Mouse (Mus musculus): ENCODE data around the gene Chd3.

The Chd3 gene

DNA sequence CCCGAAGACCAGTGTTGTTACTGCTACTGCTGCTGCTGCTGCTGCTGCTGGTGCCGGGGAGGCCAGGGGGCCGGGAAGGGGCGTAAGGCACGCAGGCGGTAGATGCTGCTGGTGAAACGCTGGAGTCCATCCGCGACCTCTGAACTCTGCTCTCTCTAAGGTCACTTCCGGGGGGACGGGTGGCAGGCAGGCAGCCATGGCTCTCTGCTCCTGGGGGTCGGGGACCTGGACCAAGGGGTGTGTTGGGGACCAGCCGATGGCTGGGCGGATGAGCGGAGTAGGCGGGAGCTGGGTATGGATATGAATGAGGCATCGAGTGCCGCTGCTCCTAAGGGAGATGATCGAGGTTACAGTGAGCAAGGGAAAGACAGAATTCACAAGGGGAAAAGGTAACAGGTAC lies 37.1 kb upstream of the Chd3 start:
- no peak for DNase-seq

DNA sequence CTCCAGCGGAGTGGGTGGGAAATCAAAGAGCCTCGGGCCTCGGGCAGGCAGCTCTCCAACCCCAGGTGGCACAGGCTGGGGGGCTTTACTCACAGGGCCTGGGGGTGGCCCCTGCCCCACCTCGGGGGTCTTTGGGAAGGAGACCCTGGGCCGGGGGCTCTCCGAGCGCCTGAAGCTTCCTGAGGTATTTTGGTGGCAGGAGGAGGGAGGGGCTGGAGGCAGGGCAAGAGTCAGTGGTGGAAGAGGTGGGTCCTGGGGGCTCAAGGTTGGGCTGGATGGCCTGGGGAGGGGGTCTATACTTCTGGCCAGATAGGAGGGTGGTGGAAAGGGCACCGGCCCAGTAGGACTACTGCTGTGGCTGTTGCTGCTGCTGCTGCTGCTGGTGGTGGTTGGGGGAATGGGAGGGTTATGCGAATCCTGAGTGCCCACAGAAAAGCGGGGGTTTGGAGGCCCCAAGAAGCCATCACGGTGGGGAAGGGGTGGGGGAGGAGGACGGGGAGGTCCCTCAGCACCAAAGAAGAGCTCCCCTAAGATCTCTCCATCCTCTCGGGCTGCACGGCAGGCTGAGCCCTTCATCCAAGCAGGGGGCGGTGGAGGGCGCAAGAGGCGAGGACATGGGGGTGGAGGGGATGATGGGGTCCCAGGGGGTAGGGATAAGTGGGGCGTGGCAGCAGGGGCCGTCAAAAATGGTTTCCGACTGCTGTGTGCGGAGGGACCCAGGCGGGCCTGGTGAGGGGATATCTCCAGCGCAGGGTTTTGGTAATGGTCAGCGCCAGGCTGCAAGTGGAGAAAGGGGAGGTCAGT lies 36.4 kb upstream of the Chd3 start:
- DNase-seq = no peak

GRCm38 (mm10) chr11:69404595-69405396 lies 35.6 kb upstream of the Chd3 start:
- DNase-seq = no peak

DNA sequence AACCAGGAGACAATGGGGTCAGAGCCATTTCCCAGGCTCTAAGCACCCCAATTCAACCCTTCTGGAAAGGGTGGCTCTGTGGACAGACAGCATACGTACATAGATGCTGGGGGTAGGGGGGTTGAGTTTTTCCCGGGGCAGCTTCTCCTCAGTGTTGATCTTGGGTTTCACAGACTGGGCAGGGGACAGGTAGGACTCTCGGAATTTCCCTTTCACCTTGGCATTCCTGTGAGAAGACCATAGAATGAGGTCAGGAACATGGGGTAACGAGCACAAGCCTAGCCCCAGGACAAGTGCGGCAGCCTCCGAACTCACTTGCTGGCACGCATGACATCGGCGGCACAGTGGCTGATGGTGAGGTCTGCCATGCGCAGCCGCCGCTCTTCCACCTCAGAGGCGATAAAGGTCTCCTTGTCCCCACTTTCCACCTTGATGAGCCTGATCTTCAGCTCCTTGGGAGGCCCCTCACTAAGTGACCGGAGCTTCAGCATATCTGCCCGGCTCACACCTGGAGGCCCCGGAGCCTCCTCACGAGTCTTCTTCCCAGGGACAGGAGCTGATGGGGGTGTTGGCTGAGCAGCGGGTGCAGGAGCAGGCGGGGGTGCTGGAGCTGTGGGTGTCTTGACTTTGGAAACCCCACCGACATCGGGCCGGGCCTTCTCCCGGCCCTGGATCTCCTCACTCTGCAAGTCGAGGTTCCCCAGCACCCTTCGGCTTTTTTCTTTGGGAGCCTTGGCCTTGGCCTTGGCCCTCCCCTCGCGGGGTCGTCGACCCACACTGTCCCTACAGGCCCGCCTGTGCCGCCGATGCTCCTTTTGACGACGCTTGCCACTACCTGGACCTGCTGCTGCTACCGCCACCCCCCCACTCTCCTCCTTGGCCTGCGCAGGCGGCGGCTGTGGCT lies 34.7 kb upstream of the Chd3 start:
- peak; percentile 42 for DNase-seq

DNA sequence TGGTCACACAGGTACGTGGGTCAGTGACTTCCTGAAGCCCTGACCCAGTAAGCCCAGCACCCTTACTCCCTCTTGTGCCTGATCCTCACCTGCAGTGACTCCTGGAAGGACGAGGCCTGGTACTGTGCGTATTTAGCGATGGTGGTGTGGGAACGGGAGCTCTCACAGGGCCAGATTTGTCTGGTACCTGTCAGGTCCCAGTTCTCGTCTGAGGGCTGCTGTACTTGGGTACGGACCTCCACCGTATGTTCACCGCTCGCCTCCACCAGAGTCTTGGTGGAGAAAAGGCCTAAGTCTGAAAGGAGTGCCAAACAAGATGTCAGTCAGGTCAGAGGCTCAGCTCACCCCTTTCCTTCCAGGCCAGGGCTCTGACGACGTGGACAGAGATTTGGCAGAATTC lies 32.8 kb upstream of the Chd3 start:
- peak; percentile 13 for DNase-seq

- peak; percentile 94 for DNase-seq
Observed at GRCm38 (mm10) chr11:69401210-69401637, 32.0 kb upstream of the Chd3 start.

DNA sequence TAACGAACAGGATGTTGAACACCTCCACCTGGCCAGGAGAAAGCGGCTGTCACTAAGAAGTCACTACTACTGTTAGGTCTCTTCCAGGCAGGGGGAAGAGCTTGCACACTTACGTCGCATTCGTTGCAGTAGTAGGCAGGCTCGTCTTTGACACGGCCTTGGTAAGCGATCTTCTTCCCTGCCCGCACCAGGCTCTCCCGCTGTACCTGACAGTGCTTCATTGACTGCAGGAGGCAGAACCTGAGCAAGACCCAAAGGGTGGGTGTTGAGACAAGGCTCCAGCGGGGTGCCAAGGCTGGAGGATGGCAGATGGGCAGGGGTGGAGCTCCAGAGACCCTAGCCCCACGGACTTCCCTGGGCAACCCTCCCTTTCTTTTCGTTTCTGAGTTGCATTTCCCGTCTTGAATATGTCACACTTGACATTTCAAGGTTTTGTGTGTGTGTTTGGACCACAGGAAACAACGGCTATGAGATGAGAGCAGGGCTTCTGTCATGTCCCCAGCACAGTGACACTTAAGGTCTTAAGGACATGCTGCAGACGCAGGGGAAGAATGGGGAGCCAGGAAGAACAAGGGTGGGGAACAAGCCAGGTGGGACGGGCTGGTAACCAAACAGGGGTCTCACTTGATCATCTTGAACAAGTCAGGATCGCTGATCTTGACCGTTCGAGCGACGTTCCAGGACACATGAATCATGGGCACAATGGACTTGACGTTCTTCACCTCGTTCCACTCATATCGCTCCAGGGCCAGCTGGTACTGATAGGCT lies 31.1 kb upstream of the Chd3 start:
- DNase-seq = peak; percentile 23

DNA sequence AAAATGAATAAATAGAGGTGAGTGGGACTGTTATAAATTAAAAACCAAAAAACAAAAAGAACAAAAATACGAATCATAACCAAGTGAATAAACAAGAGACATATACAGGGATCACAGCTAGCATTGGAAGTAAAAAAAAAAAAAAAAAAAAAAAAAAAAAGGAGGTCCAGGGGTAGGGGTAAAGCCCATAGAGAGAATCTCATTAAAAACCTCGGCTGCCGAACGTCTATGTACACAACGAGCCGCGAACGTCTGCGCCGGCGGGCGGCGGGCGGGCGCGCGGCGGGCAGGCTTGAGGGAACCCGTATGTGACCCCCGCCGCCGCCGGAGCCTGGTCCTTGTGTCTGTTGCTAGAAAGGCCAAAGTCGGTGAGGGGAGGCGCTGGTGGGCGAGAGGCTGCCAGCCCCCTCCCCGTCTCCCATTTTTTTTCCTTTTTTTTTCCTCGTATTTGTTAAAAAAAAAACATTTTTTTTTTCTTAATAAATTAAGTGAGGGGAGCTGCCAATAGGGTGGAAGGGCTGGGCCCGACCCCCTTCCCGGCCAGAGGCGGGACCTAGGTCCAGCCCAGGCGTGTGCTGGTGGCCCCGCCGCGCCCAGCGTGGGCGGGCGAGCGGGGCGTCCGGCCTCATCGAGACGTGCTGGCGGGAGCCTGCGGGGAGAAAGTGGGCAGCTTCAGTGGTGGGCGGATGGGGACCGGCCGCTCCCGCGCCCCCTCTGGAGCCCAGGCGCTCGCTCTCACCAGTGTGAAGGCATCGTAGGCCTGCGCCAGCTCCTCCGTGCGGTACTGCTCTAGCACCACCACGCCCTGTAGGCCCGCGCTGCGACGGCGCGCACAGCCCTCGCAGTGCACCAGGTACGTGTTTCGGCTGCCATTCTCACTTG lies 30.2 kb upstream of the Chd3 start:
- DNase-seq = peak; percentile 55

GRCm38 (mm10) chr11:69398486-69399200 lies 29.4 kb upstream of the Chd3 start:
- DNase-seq = peak; percentile 29

GRCm38 (mm10) chr11:69398059-69398458 lies 28.9 kb upstream of the Chd3 start, which contains the start of gene Tmem88:
TSS of gene Tmem88 (minus strand) at chr11:69398234.
- DNase-seq = peak; percentile 80

GRCm38 (mm10) chr11:69397581-69398057 lies 28.4 kb upstream of the Chd3 start:
- peak; percentile 54 for DNase-seq

DNA sequence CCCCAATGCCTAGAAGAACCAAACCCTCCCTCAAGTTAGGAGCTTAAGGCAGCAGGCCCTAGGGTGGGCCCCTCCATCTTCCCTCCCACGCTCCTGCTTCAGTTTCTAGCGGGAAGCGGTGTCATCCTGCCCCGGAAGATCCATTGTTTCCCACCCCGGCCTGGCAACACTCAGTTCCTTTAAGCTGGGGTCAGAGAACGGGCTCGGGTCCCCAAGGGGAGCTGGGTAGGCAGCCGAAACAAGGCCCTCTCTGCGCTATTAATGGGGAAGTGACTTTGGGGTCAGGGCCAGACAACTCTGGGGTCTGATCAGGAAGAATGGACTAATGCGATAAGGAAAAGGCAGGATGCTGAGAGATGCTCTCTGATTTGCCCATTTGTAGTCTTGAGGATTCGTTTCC lies 27.6 kb upstream of the Chd3 start:
- DNase-seq = peak; percentile 80

DNA sequence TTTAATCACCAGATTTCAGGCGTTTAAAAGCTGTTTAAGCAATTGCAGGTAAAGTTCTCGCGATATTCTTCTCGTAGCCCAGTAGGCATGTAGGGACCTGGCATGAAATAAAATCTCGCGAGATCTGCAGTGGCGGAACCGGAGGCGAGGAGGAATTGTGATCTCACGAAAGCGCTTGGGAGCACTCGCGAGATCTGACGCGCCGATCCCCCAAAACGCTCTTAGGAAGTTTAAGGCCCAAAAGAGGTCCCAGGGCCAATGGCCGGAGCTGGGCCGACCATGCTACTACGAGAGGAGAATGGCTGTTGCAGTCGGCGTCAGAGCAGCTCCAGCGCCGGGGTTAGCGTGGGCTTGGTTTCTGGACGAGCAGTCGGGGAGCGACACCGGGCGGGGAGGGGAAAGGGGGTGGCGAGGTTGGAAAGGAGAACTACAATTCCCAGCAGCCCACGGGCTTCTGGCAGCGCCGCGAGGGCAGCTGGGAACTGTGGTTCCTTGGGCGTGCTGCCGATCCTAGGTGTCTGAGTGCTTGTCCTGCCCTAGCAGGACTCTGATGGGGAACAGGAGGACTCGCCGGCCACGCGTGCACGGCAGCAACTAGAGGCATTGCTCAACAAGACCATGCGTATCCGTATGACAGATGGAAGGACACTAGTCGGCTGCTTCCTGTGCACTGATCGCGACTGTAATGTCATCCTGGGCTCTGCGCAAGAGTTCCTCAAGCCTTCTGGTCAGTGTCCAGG lies 26.6 kb upstream of the Chd3 start:
- peak; percentile 97 for DNase-seq

- DNase-seq = peak; percentile 94
Observed at GRCm38 (mm10) chr11:69395235-69395633, 26.0 kb upstream of the Chd3 start, which contains the start of the genes Naa38 and Cyb5d1. TSS of gene Naa38 (plus strand) at chr11:69395487. TSS of gene Cyb5d1 (minus strand) at chr11:69395631.

DNA sequence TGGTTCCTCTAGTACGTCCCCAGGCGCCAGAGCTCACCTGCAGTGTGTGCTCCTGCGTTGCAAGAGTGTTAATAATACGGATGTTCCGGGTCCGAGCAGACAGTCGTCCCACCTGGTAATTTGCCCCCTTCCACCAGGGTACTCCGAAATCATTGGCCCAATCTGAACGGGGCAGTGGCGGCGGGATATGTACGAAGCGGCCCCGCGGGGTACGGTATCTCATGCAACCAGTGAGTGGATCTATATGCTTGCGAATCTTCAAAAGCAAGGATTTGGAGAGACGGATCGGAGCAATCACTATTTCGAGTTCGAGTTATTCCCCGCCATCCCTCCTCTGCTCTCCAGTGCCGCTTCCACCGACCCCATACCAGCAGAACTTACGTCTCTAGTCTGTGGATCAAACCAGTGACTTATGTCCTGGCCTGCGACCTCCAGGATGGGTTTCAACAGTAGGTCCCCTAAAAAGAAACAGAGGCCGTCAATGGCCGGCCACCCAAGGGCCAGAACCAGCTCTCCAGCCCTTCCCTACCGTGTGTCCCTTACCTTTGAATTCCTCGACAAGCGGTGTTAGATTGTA lies 25.5 kb upstream of the Chd3 start:
- peak; percentile 42 for DNase-seq

GRCm38 (mm10) chr11:69390400-69391034 lies 21.3 kb upstream of the Chd3 start:
- DNase-seq = peak; percentile 85

- DNase-seq = peak; percentile 53
Observed at GRCm38 (mm10) chr11:69389531-69390399, 20.6 kb upstream of the Chd3 start.

Measured in kidney, postnatal 10 days (tissue).